Mouse (Mus musculus): Measurements from ENCODE around the gene Agap1.

DNA sequence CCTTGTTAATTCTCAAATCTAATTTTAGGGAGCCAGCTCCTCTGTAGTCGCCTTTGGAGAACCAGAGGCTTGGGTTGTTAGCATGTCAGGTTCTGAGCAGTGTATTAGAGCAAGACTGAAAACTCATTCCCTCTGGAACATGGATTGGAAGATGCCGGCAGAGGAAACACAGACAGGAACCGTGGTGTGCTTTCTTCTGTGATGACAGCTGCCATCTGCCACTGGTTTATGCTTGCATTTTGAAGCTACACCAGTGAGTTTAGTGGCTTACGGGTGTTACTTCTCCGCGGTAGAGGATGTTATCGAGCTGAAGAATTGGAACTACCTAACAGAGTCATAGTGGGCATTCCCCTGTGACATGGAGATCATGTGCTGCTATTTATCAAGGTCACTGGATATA lies 136.4 kb downstream of the Agap1 start:
- no peak for TF ChIP-seq CTCF (IDR thresholded peaks at IDR 0.05; ENCODE audit: control insufficient read depth, insufficient read depth, low read length)
- TF ChIP-seq POLR2A (IDR thresholded peaks at IDR 0.05; ENCODE audit: borderline replicate concordance, control insufficient read depth, low read depth, low read length) = no peak

Measured in bone marrow, adult 2 months (tissue).